Mouse (Mus musculus): Measurements from ENCODE around the gene Sh3pxd2a.
A peak's percentile ranks its signal among the peaks of the same experiment; 100 is the strongest.

Sh3pxd2a gene

DNA sequence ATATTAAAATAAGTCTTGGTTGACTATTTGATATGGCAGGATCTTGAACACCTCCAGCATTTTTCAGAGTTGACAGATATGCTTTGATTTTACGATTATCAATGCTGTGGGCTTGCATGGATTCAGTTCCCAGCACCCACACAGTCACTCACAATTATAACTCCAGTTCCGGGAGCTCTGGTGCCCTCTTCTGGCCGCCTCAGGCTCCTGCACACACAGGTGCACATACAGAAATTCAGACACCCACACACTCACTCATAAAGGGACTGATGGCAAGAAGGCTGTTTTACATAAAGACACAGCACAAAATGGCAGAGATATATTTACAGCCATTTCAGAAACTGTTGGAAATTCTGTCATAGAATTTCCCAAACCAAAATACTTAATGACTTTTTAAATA, 25.0 kb upstream of the Sh3pxd2a start:
- DNase-seq = no peak

DNA sequence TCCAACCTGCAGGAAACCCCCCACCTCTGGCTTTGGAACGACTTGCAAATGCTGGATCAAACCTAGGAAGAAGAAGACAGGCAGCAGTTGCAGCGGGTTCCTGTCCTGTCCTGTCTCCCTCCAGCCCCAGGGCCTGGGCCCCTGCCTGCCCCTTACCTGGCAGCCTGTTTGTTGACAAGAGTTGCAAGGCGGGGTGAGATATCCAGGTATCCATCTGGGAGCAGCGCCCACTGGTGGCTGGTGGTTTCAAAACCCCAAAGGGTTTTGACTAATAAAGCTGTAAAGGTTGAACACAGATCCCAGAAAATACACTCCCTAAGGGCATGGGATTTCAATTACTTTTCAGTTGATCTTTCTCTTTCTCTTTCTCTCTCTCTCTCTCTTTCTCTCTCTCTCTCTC, 24.0 kb upstream of the Sh3pxd2a start:
- DNase-seq = peak; percentile 52

DNA sequence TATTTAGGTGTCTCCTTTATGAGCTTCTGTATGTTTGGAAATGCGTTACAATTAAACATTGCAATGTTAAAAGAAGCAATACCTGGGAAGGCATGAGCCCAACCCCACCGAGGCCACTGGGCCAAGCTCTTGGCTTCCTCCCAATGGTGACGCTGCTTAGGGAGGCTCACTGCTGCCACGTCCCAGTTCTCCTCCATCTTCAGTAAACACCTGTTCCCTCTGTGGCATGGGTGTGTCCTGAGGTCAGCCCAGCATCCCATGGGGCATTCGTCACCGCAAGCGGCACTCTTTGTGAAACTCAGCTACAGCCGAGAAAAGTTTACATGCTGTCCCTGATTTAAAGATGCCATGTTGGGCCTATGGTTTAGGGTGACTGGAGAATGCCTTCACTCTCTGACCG, 23.4 kb upstream of the Sh3pxd2a start:
- DNase-seq = no peak

DNA sequence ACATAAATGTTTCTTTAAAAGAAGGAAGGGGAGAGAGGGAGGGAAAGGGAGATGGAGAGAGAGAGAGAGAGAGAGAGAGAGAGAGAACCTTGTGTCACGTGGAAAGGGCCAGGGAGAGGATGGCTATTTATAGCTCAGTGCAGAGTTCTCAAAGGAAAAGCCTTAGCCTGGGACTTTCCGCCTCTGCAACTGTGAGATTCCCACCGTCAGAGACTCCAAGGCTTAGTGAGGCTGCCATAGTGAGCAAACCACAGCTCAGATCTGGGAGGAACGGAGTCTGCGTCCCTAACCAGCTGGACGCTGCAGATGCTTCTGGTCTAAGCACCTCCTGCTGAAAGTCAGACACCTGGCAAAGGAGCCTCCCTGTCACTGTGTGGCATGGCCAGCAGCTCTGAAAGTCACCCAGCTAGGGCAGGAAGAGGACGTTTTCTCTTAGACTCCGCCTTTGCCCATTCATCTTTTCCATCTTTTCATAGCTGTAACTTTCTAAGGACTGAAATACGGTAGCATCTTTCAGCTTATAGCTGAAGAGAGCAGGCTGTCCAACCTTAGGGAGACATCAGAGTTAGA, 21.9 kb upstream of the Sh3pxd2a start:
- no peak for DNase-seq

DNA sequence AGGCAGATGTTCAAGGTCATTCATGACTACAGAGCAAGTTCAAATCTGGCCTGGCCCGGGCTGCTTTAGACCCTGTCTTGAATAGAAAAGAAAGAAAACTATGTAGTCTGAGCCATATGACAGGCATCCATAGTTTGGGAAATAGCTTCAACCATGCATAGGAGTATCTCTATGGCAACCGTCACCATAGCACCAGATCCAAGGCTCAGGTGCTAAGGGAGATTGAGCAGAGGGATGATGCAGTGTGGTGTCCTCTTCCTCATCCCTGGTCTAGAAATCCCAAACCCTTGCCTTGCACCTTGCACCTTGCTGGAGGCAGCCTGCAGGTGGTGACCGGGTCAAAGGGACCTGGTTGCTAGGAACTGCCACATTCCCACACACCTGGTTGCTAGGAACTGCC, 19.9 kb upstream of the Sh3pxd2a start:
- DNase-seq = no peak

DNA sequence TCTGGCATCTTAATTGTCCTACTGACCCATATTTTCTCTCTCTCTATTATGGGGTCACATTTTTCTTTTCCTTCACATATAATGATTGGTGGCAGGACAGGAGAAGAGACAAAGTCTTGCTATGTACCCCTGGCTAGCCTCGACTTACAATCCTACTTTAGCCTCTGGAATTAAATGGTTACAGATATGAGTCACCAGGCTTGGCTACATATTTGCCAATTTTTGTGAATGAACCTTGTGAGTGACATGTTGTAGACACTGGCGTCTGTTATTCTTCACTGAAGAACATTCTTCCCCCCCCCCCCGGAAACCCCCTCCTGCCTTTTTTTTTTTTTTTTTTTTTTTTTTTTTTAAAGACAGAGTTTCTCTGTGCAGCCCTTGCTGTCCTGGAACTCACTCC, 19.1 kb upstream of the Sh3pxd2a start:
- no peak for DNase-seq

DNA sequence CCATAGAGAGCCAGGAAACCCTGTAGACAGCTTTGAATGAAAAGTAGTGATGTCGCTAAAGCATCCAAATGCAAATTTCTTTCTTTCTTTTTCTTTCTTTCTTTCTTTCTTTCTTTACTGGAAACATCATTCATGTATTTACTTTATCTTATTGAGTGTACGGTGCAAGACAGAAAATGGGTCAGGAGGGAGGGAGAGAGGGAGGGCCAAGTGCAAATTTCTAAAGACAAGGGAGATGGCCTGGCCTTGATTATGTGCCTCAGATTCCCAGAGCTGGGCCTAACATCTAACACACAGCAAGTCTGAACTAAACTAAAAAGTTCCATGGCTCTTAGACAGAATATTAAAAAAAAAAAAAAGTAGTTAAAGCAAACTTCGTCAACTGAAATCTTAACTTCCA, 9.3 kb upstream of the Sh3pxd2a start:
- DNase-seq = no peak

DNA sequence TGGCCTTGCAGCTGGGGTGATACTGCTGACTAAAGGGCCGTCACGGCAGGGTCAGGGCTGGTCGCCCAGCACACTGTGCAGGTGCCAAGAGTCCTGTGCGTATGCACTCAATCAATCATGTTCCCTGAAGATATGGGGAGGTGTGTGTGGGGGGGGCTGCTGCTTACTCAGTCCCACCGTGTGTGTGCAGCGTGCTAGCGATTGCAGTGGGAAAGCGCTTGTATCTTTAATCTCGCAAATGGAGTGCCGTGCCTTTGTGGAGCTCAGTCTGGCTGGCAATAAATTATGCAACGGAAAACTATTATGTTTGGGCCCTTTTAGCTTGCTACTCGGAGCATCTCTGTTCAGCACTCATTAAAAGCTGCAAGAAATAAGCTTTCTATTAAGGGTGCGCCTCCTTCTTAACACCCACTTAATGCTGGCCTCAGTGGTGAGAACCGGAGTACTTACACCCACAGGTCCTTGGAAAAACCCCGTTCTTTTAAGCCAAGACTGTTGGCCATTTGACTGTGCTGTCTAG, 8.7 kb upstream of the Sh3pxd2a start:
- no peak for DNase-seq

DNA sequence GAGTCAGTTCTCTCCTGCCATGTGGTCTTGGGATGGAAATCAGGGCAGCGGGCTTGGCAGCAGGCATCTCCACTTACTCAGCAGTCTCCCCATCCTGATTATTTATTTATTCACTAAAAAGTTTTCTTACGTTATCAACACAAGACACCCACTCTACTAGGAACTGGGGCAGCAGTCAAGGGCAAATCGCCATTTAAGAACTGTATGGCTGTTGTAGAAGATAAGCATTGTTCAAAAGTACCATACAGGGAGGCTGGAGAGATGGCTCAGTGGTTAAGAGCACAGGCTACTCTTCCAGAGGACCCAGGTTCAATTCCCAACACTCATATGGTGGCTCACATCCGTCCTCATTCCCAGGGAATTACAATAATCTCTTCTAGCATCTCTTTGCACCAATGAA, 7.6 kb upstream of the Sh3pxd2a start:
- no peak for DNase-seq

DNA sequence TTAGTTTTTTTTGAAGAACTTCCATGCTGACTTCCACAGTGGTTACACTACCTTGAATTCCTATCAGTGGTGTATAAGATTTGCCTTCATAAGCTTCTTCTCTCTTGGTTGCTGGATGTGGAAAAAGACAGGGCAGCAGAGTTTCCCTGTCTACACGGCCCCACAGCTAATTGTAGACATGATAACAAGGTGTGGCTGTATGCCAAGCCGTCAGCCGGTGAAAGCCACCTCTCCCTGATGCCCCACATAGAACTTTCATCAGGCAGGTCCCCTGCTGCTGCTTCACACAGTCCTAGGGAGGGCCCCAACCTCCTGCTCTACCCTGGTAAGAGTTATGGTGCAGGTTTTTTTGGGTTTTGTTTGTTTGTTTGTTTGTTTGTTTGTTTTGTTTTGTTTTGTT, 4.5 kb upstream of the Sh3pxd2a start:
- DNase-seq = no peak

DNA sequence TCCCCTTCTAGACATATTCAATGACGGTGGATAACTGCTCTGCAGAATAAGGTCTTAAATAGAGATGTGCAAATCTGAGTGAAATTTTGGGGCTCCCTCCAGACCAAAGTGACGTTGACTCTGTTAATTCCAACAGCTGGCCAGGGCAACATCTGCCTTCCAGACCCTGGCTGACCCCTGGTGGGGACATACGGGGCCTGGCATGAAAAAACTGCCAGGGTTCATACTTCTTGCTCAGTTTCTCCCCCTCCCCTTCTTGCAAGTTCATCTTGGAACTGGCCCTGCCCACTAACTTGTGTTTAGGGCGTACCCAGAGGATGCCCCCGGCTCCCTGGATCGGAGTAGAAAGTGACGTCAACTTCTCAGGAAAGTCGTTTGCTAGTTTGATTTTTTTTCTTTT, 2.6 kb upstream of the Sh3pxd2a start:
- DNase-seq = no peak

DNA sequence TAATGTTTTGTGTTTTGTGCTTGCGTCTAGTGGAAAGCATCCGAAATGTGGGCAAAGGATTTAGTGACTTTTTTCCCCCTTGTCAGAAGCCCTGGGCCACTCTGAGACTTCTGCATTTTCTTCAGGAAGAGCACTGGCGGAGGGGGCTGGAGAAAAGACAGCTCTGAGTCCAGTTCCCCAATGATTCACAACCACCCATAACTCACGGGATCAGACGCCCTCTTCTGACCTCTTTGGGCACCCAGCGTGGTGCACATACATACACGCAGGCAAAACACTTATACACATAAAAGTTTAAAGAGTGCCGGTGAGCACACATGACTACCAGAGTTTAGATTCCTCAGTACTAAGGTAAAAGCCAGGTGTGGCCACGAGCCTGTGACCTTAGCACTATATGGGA, 1.3 kb upstream of the Sh3pxd2a start:
- DNase-seq = no peak

DNA sequence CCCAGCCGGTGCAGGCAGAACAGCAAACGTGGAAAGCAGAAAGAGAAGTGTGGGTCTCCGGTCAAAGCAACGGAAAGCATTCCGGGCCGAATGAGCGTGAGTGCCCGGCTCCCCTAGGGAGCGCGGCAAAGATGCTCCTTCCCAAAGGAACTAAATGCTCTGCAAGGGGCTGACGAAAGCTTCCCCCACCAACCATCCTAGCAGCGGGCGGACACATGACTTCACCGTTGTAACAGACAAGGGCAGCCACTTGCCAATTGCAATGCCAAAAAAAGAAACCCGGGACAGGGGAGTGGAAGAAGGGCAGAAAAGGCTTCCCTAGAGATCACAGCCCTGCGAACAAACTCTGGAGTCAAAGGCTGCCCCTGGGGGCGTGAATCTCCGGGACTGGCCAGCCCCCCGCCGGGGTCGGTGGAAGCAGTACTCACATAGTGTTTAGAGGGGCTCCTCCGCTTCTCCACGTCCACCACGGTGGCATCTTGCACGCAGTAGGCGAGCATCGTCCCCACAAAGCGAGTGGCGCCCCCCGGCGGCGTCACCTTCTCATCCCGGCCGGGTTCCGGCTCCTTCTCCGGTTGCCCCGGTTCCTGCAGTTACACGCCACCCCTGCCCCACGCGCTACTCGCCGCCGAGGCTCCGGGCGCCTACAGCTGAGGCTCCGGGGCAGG, 431 bp downstream of the Sh3pxd2a start:
- peak; percentile 92 for DNase-seq

DNA sequence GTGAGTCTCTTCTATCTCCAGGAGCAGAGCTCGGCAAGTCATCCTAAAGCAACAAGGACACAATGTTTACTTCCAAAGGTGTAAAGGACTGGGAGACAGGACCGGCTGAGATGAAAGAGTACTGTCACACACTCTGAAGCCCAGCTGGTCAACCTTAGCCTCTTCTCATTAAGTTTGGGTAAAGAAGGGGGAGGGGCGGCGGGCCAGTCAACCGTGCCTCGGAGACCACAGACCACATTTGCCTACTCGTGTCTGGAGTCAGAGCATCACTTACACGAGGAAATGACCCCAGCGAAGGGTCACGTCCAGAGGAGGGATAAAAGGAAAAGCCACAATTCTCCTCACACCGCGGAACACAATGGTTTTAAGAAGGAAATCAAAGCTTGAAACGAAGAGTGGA, 995 bp downstream of the Sh3pxd2a start:
- DNase-seq = no peak

DNA sequence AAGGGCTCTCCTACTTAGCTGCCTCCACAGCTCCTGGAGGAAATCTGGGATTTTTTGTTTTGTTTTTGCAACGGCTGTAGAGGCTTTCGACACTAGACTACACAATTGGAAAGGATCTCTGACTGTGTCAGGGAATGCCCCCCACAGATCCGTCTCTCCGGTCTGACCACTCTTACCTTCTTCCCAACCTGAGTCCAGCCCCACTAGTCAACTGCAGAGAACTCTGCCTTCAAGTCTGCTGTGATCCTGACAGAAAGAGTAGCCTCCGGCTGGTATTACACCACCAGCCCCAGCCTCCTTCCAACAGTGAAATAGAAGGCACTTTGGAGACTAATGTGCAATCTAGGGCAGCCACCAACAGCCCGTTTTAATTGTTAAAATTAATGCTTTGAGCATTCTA, 1.5 kb downstream of the Sh3pxd2a start:
- DNase-seq = no peak

DNA sequence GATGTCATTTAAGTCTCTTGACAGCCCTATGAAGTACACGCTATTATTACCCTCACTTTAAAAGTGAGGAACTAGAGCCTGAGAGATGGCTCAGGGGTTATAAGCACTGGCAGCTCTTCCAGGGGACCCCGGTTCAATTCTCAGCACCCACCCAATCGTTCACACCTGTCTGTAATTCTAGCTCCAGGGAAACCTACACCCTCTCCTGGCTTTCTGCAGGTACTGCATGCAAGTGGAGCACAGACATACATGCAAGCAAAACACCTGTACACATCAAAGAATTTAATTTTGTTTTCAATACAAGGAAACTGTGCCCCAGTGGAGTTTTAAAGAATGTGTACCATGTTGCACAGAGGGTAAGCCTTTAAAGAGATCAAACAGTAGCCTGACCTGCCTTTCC, 2.4 kb downstream of the Sh3pxd2a start:
- DNase-seq = no peak

DNA sequence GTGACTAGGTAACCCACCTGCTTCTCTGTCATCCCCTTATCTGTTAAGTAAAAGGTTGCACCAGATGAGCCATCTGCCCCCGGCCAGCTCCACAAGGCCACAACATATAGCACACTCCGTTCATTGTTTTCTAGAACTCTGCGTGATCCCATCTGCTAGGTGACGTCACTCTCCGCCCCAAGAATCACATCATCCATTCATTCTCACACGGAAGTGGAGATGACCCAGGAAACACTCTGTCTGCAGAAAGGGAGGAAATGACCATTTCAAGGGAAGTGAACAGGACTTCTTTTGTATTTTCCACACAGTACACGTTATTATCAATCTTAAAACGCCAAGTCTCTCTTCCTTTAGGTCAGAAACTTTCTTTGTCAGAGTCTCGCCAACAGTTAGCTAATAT, 2.8 kb downstream of the Sh3pxd2a start:
- no peak for DNase-seq

DNA sequence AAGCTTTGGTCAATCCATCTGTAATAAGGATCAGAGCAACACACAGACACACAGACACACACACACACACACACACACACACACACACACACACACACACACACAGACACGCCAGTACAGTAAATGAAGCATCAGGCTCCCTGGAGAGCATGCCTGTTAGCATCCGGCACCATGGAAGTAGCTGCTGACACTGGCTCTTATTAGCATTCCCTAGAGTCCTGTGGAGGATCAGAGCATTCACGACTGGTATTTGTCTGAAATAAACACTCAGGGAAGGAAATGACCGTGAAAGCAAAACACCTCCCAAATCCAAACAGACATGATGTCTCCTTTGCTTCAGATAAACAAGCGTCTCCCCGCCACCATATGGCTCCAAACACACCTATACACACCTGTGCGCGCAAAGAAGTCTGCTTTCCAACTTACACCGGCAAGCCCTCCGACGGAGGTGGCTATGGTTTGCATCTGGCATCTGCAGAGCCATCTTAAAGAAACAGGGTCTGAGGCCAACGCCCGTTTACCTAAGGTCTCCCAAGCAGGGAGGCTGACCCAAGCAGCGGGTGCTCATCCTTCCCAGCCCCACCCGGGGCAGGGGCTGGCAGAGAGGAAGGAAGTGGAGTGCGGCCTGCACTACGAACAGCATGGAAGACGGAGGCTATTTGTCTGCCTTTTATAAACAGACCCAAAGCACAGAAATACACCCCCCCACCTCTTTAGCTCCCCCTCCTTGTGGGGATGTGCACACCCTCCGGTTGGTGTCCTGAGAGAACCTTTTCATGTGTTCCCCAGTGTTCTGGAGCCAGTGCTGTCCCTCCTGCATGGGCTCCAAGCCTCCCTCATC, 3.9 kb downstream of the Sh3pxd2a start:
- DNase-seq = no peak

DNA sequence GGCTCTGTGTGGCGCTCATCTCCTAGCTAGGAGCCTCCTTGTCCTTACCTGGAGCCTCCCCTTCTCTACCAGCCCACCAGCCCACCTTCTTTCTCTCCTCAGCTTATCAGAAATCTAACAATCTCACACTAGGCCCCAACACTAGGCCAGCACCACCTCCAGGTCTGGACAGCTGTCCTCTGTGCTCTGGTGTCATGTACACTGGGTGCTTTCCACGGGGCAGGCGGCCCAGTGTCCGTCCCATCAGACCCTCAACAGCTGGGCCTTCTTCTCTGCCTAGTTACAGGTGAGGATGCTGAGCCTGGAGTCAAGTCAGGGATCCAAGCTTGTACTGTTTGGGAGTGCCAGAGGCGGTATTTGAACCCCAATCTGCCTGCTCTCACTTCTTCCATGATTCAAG, 5.0 kb downstream of the Sh3pxd2a start:
- no peak for DNase-seq

DNA sequence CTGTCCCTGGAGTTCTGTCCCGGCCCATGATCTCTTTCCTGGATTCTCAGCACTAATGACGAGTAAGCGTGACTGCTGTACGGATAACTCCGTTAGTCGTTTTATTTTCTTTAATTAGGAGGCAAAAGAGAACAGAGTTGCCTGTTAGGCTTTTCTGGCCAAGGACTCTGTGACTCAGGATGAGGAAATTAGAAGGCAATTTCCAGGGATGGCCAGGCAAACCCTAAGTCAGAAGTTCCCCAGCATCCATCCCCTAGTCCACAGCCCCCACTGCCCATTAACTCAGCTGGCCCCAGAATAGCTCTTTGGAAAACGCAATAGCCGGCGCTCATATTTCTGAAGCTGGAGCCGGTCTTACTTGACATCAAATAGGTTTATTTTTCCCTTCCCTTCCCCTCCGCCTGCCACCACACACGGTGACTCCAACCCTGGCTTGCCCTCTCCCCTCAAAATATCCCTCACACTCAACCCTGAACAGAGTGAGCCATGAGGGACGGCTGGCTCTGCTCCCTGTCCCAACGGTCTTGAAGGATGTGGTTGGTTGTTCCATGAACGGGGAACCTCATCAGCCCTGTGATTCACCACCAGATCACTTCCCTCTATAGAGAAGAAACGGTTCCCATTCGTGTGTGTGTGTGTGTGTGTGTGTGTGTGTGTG, 5.6 kb downstream of the Sh3pxd2a start:
- no peak for DNase-seq

DNA sequence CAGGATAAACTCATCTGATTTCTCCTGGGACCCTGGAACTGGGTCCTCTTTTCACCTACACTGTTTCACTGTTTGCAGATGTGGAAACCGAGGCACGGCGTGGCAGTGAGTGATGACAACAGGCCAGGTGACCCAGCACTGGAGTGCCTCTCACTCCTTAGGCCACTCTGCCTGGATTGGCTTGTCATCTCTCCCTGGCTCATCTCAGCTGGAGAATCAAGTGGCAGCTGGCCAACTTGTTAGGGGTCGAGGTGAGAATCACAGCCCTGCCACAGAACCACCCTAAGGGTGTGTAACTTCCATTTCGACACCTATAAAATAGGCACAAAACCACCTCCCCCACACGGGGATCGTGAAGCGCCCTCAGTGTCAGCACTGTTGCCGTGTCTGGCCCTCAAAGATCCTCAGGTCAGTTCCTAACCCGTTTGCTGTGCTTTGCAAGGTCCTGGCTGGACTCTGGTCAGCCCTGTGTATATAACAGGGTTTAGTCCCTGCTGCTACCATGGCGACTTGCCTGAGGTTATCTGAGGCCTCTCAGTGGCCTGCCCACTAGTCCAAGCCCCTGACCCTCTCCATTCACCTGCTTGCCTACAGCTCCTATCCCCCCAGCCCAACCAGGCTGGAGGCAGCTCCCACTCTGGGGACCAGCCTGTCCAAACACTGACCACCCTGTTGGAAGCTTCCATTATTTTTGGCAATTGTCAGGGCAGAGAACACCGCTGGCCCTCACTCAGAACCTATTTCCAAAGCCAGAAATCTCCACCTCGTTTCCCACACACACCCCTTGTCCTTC, 6.3 kb downstream of the Sh3pxd2a start:
- no peak for DNase-seq

DNA sequence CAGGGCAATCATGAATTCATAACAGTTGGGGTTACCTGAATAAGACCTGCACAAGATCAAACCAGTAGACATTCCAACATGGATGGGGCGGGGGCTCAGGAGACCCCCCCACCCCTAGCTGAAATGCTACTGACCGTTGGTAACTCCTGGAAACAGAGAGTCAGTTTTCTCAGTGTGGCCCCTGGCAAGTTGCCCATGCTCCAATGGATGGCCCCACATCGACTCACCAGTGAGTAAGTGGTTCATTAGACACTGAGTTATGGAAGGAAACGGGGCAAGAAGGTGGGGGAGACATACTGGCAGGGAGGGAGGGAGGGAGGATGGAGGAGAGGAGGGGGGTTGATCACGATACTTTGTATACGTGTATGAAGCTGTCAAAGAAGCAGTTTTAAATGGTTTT, 8.2 kb downstream of the Sh3pxd2a start:
- no peak for DNase-seq
